Comparison of ENCODE assay signal across 17 mouse cellular contexts in the genomic region with DNA sequence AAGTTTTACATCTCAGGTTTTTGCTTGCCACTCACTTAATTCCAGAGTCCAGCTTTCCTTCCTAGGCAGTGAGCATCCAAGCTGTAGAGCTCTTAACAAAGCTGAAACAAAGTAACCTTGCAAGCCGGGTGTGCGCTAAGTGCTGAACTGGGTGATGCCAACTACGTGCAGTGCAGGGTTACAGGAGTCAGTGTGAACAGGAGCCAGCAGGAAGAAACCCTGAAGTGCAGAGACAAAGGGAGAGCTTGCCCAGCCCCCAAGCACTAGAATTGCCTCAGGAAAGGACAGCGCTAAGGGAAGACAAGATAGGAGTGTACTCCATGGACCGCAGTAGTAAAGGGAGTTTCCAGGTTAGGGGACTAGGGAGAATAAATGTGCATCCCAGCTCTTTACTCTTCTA. TPM values are rescaled to one million over a fixed set of nuclear protein-coding genes. Genes with fewer than 3 reads are reported as not detected.
DNase-seq lines count a peak whose midpoint lies in the region; ATAC-seq and TF ChIP-seq lines count a peak whose summit lies in the region.
"Had no signal": no experiment of that assay in that cellular context is flagged by ENCODE, and none has a peak within 500 bp of the region (broad histone marks: within the 10 kb centered on the region; RNA-seq: fewer than 3 reads in every experiment).

No protein-coding gene starts in this region.

- H3K9ac ChIP-seq in hindbrain, embryonic 13.5 days = no peak overlapping the region
- no peak overlapping the region for H3K9ac ChIP-seq in hindbrain, embryonic 14.5 days
- H3K9ac ChIP-seq in neural tube, embryonic 15.5 days (replicated peaks) = no peak overlapping the region
- H3K9ac ChIP-seq: embryonic facial prominence, embryonic 15.5 days; liver, embryonic 12.5 days; midbrain, embryonic 13.5 days had no signal

- peak; percentile 85 for DNase-seq in heart, adult 11 months
- DNase-seq in heart, adult 8-10 months (ENCODE audit: low spot score) = no peak
- DNase-seq in hindbrain, embryonic 14.5 days (ENCODE audit: low spot score) = no peak
- peak; percentile 16 for DNase-seq in lung, postnatal 36 days
- DNase-seq in lung, adult 2 months = no peak
- no peak for DNase-seq in urinary bladder, adult 18-20 months (ENCODE audit: low spot score in 2 of 2)
- DNase-seq: cerebellum, adult 9-11 months; gastrocnemius, postnatal 14 days had no signal

- no peak for ATAC-seq in hindbrain, embryonic 13.5 days (ENCODE audit: low FRiP score)
- no peak for ATAC-seq in hindbrain, embryonic 14.5 days (ENCODE audit: low FRiP score)
- no peak for ATAC-seq in neural tube, embryonic 15.5 days (ENCODE audit: low FRiP score)
- ATAC-seq: liver, embryonic 12.5 days; midbrain, embryonic 13.5 days had no signal

- peaks cover 41% of the 10 kb centered on the region for H3K4me1 ChIP-seq in hindbrain, embryonic 13.5 days (replicated peaks)
- H3K4me1 ChIP-seq in hindbrain, embryonic 14.5 days (replicated peaks; ENCODE audit: control insufficient read depth, insufficient read depth, low read length) = peaks cover 34% of the 10 kb centered on the region
- peaks cover 12% of the 10 kb centered on the region for H3K4me1 ChIP-seq in lung, adult 2 months (ENCODE audit: control insufficient read depth, insufficient read depth, low read length)
- H3K4me1 ChIP-seq in neural tube, embryonic 15.5 days = peaks cover 35% of the 10 kb centered on the region

- no peak overlapping the region for H3K4me3 ChIP-seq in hindbrain, embryonic 13.5 days
- H3K4me3 ChIP-seq in hindbrain, embryonic 14.5 days (replicated peaks; ENCODE audit: low read length) = no peak overlapping the region
- H3K4me3 ChIP-seq in lung, adult 2 months (replicated peaks; ENCODE audit: extremely low read depth, low read depth, low read length) = no peak overlapping the region
- no peak overlapping the region for H3K4me3 ChIP-seq in neural tube, embryonic 15.5 days (replicated peaks)
- H3K4me3 ChIP-seq: embryonic facial prominence, embryonic 15.5 days; layer of hippocampus, adult 2 months; liver, embryonic 12.5 days; midbrain, embryonic 13.5 days; myocyte had no signal

- TF ChIP-seq POLR2A in lung, adult 2 months (IDR thresholded peaks at IDR 0.05; ENCODE audit: borderline replicate concordance, extremely low read depth, low read depth, low read length) = no peak

- H3K27me3 ChIP-seq in hindbrain, embryonic 13.5 days = no peaks in the 10 kb centered on the region
- H3K27me3 ChIP-seq in hindbrain, embryonic 14.5 days (ENCODE audit: control insufficient read depth, insufficient read depth, low read length) = no peaks in the 10 kb centered on the region
- no peaks in the 10 kb centered on the region for H3K27me3 ChIP-seq in neural tube, embryonic 15.5 days (replicated peaks)
- H3K27me3 ChIP-seq: CH12.LX; embryonic facial prominence, embryonic 15.5 days; liver, embryonic 12.5 days; midbrain, embryonic 13.5 days had no signal

- WGBS in hindbrain, embryonic 13.5 days = 41% methylated on average over 5 of the region's 5 CpGs
- 35% methylated on average over 5 of the region's 5 CpGs for WGBS in hindbrain, embryonic 14.5 days
- 39% methylated on average over 5 of the region's 5 CpGs for WGBS in lung, adult 2 months
- WGBS in neural tube, embryonic 15.5 days = 41% methylated on average over 5 of the region's 5 CpGs

- no peak overlapping the region for H3K4me2 ChIP-seq in hindbrain, embryonic 13.5 days
- H3K4me2 ChIP-seq in hindbrain, embryonic 14.5 days (replicated peaks) = no peak overlapping the region
- no peak overlapping the region for H3K4me2 ChIP-seq in neural tube, embryonic 15.5 days
- H3K4me2 ChIP-seq: embryonic facial prominence, embryonic 15.5 days; liver, embryonic 12.5 days; midbrain, embryonic 13.5 days had no signal

- H3K9me3 ChIP-seq in hindbrain, embryonic 13.5 days = no peaks in the 10 kb centered on the region
- H3K9me3 ChIP-seq in hindbrain, embryonic 14.5 days (ENCODE audit: control insufficient read depth, low read length) = no peaks in the 10 kb centered on the region
- 0 out of 2 replicates have a peak, but pooled peaks cover 3% of the 10 kb centered on the region for H3K9me3 ChIP-seq in neural tube, embryonic 15.5 days (replicated peaks)
- H3K9me3 ChIP-seq: embryonic facial prominence, embryonic 15.5 days; liver, embryonic 12.5 days; midbrain, embryonic 13.5 days had no signal

- no peak for TF ChIP-seq CTCF in lung, adult 2 months (IDR thresholded peaks at IDR 0.05; ENCODE audit: insufficient read depth, low read length)

- peak overlapping the region; percentile 52 for H3K27ac ChIP-seq in hindbrain, embryonic 13.5 days
- no peak overlapping the region for H3K27ac ChIP-seq in hindbrain, embryonic 14.5 days
- 0 out of 2 replicates have a peak overlapping the region, but pooled peaks have one; percentile 23 for H3K27ac ChIP-seq in neural tube, embryonic 15.5 days (replicated peaks)
- H3K27ac ChIP-seq: embryonic facial prominence, embryonic 15.5 days; kidney, postnatal 0 days; layer of hippocampus, adult 2 months; liver, embryonic 12.5 days; midbrain, embryonic 13.5 days had no signal

- peaks cover 6% of the 10 kb centered on the region; the same call in 1 of the 2 replicates for H3K36me3 ChIP-seq in hindbrain, embryonic 13.5 days
- H3K36me3 ChIP-seq in hindbrain, embryonic 14.5 days (replicated peaks; ENCODE audit: control insufficient read depth, insufficient read depth) = no peaks in the 10 kb centered on the region
- no peaks in the 10 kb centered on the region for H3K36me3 ChIP-seq in neural tube, embryonic 15.5 days
- H3K36me3 ChIP-seq: embryonic facial prominence, embryonic 15.5 days; liver, embryonic 12.5 days had no signal

RNA-seq across cellular contexts. Expression of a gene that starts 40.5 kb away (rescaled TPM):
- total RNA-seq in heart, adult 8-10 months (2022) = 1 to 10 TPM; 1.1 to 1.8 (median 1.5) TPM
- 39.9 and 42.0 TPM in 2 replicates for polyA plus RNA-seq in hindbrain, embryonic 13.5 days (2015; fragmentation: Nextera tagmentation; extraction: Ambion mirVana)
- polyA plus RNA-seq in hindbrain, embryonic 14.5 days (2014; fragmentation: Nextera tagmentation; extraction: Ambion mirVana) = 28.2 and 34.6 TPM in 2 replicates
- polyA plus RNA-seq in lung, adult 2 months (2012; rRNA removed) = 5.6 and 6.8 TPM in 2 replicates
- 26.1 and 30.7 TPM in 2 replicates for polyA plus RNA-seq in neural tube, embryonic 15.5 days (2015; fragmentation: Nextera tagmentation; extraction: Ambion mirVana)
- total RNA-seq: CH12.LX had no signal

Comparison
In these comparisons a context has a peak if more than half of its experiments do, and no peak if none do; other contexts are left out.
1. DNase-seq: peak in heart, adult 11 months (single experiment) and lung, postnatal 36 days (single experiment); none in heart, adult 8-10 months (single experiment), hindbrain, embryonic 14.5 days (single experiment), lung, adult 2 months (single experiment) and urinary bladder, adult 18-20 months (0 of 2).